Mouse (Mus musculus) MEL (cell line): ENCODE data around the gene Nkiras1. TPM values are rescaled to one million over a fixed set of nuclear protein-coding genes. Genes with fewer than 3 reads are reported as not detected.
A peak's percentile ranks its signal among the peaks of the same experiment; 100 is the strongest.
"Not testable (repeated sequence)": the region's sequence is repeated elsewhere in the genome, so short reads cannot be mapped to it uniquely, and the experiment has no call there.

ENCODE experiments used
- DNase-seq: peaks from one replicate; pipeline ENCODE4 v3.0.0; 2011; ENCODE audit warnings: low read depth, low spot score
- H3K27ac ChIP-seq: 2 replicates; pipeline ENCODE4 v1.5.1; 2012; ENCODE audit warnings: low read depth, mild to moderate bottlenecking, control low read depth, low read length, moderate library complexity; ENCODE audit not compliant: control insufficient read depth
- H3K27me3 ChIP-seq, 2 experiments: fragments of 150-350 bp in 1 of 2; sonication (generic) in 1 of 2; 2 replicates each; pipeline ENCODE4 v1.6.1; 2012; ENCODE audit warnings: low read length in 2 of 2, mild to moderate bottlenecking in 2 of 2, improper control_type of control experiment in 1 of 2, moderate library complexity in 1 of 2; ENCODE audit not compliant: insufficient read depth in 2 of 2, control insufficient read depth in 1 of 2
- H3K36me3 ChIP-seq, 2 experiments: 2 replicates each; pipeline ENCODE4 v1.6.1; 2012 to 2014; ENCODE audit warnings: low read length in 2 of 2, improper control_type of control experiment in 1 of 2, inconsistent platforms in 1 of 2, mild to moderate bottlenecking in 1 of 2; ENCODE audit not compliant: insufficient read depth in 2 of 2, control insufficient read depth in 1 of 2
- H3K4me1 ChIP-seq, 2 experiments: fragments of 150-350 bp in 1 of 2; sonication (generic) in 1 of 2; 2 replicates each; pipeline ENCODE4 v1.6.1; 2012; ENCODE audit warnings: low read length in 2 of 2, improper control_type of control experiment in 1 of 2, mild to moderate bottlenecking in 1 of 2; ENCODE audit not compliant: insufficient read depth in 2 of 2, control insufficient read depth in 1 of 2
- H3K4me3 ChIP-seq, 2 experiments: fragments of 150-350 bp in 1 of 2; sonication (generic) in 1 of 2; 2 replicates each; pipeline ENCODE4 v1.5.1; 2012; ENCODE audit warnings: low read depth in 2 of 2, low read length in 2 of 2, mild to moderate bottlenecking in 2 of 2, moderate library complexity in 2 of 2, control low read depth in 1 of 2, improper control_type of control experiment in 1 of 2; ENCODE audit not compliant: control insufficient read depth in 1 of 2, insufficient read depth in 1 of 2
- H3K79me2 ChIP-seq: 2 replicates; pipeline ENCODE4 v1.6.1; 2012; ENCODE audit warnings: mild to moderate bottlenecking, low read length, moderate library complexity; ENCODE audit not compliant: control insufficient read depth, poor library complexity, insufficient read depth
- H3K9ac ChIP-seq: 2 replicates; pipeline ENCODE4 v1.6.1; 2012; ENCODE audit warnings: low read depth, mild to moderate bottlenecking, control low read depth, low read length, moderate library complexity; ENCODE audit not compliant: control insufficient read depth, poor library complexity, severe bottlenecking
- H3K9me3 ChIP-seq: fragments of 150-350 bp; sonication (generic); replicated peaks from 2 replicates; pipeline ENCODE4 v1.6.1; 2012; ENCODE audit warnings: mild to moderate bottlenecking, low read length, improper control_type of control experiment, moderate library complexity; ENCODE audit not compliant: insufficient read depth
- CTCF ChIP-seq, 3 experiments: IDR thresholded peaks in 2 of 3; conservative IDR thresholded peaks in 1 of 3; 2 replicates each; pipeline ENCODE4 v1.5.1; 2011 to 2012; ENCODE audit warnings: low read length in 3 of 3, low read depth in 2 of 3, mild to moderate bottlenecking in 2 of 3, improper control_type of control experiment in 1 of 3, inconsistent platforms in 1 of 3, mixed read lengths in 1 of 3, moderate library complexity in 1 of 3; ENCODE audit not compliant: control insufficient read depth in 1 of 3, insufficient read depth in 1 of 3, poor library complexity in 1 of 3, severe bottlenecking in 1 of 3
- E2F4 ChIP-seq: IDR thresholded peaks from 2 replicates; pipeline ENCODE4 v1.6.1; 2011; ENCODE audit warnings: low read depth, low read length, improper control_type of control experiment, borderline replicate concordance
- GATA1 ChIP-seq: IDR thresholded peaks from 2 replicates; pipeline ENCODE4 v1.6.1; 2011; ENCODE audit warnings: low read depth, low read length, improper control_type of control experiment
- HCFC1 ChIP-seq: IDR thresholded peaks from 2 replicates; pipeline ENCODE4 v1.6.1; 2012; ENCODE audit warnings: low read depth, mild to moderate bottlenecking, inconsistent platforms, low read length, improper control_type of control experiment, moderate library complexity
- JUND ChIP-seq: IDR thresholded peaks from 2 replicates; pipeline ENCODE4 v1.6.1; 2011; ENCODE audit warnings: low read depth, mild to moderate bottlenecking, improper control_type of control experiment, low read length
- MAFK ChIP-seq: IDR thresholded peaks from 2 replicates; pipeline ENCODE4 v1.6.1; 2011; ENCODE audit warnings: low read depth, mild to moderate bottlenecking, low read length, improper control_type of control experiment, borderline replicate concordance
- MAX ChIP-seq: IDR thresholded peaks from 2 replicates; pipeline ENCODE4 v1.6.1; 2011; ENCODE audit warnings: low read length, improper control_type of control experiment
- MAZ ChIP-seq: IDR thresholded peaks from 2 replicates; pipeline ENCODE4 v1.6.1; 2012; ENCODE audit warnings: low read depth, mild to moderate bottlenecking, inconsistent platforms, low read length, improper control_type of control experiment
- MEF2A ChIP-seq: IDR thresholded peaks from 2 replicates; pipeline ENCODE4 v1.6.1; 2014; ENCODE audit warnings: low read depth, mild to moderate bottlenecking, inconsistent platforms, low read length, improper control_type of control experiment; ENCODE audit not compliant: poor library complexity, insufficient replicate concordance, severe bottlenecking; ENCODE audit errors: extremely low read depth
- MXI1 ChIP-seq: IDR thresholded peaks from 2 replicates; pipeline ENCODE4 v1.6.1; 2011; ENCODE audit warnings: mild to moderate bottlenecking, low read depth, low read length, improper control_type of control experiment
- MYB ChIP-seq: IDR thresholded peaks from 2 replicates; pipeline ENCODE4 v1.6.1; 2011; ENCODE audit warnings: mild to moderate bottlenecking, low read depth, low read length, improper control_type of control experiment
- NRF1 ChIP-seq: IDR thresholded peaks from 2 replicates; pipeline ENCODE4 v1.6.1; 2014; ENCODE audit warnings: low read depth, mild to moderate bottlenecking, inconsistent platforms, low read length, improper control_type of control experiment, moderate library complexity; ENCODE audit not compliant: poor library complexity, insufficient read depth, severe bottlenecking
- RAD21 ChIP-seq: IDR thresholded peaks from 2 replicates; pipeline ENCODE4 v1.6.1; 2011; ENCODE audit warnings: mild to moderate bottlenecking, low read depth, low read length, improper control_type of control experiment
- TAL1 ChIP-seq: IDR thresholded peaks from 2 replicates; pipeline ENCODE4 v1.6.1; 2012; ENCODE audit warnings: mild to moderate bottlenecking, inconsistent platforms, low read length, moderate library complexity, mixed read lengths
- TBP ChIP-seq: IDR thresholded peaks from 2 replicates; pipeline ENCODE4 v1.8.0; 2011; ENCODE audit warnings: low read depth, low read length, improper control_type of control experiment
- TCF12 ChIP-seq: IDR thresholded peaks from 2 replicates; pipeline ENCODE4 v1.6.1; 2014; ENCODE audit warnings: low read depth, mild to moderate bottlenecking, inconsistent platforms, low read length, improper control_type of control experiment, moderate library complexity
- ZKSCAN1 ChIP-seq: IDR thresholded peaks from 2 replicates; pipeline ENCODE4 v1.6.1; 2012; ENCODE audit warnings: low read depth, mild to moderate bottlenecking, inconsistent platforms, low read length, improper control_type of control experiment, moderate library complexity
- ZNF384 ChIP-seq: IDR thresholded peaks from 2 replicates; pipeline ENCODE4 v1.6.1; 2012; ENCODE audit warnings: low read depth, mild to moderate bottlenecking, inconsistent platforms, low read length, improper control_type of control experiment
- polyA plus RNA-seq, 2 experiments: library from polyadenylated mRNA; stranded (reverse) in 1 of 2; unstranded in 1 of 2; fragments of >175 nt in 1 of 2; fragments of >200 nt in 1 of 2; gene quantifications; 2 replicates each; pipeline versions ENCODE4 v1.2.1 to v1.2.4; 2012; ENCODE audit warnings: low replicate concordance in 2 of 2, low read depth in 1 of 2; ENCODE audit not compliant: insufficient read length in 2 of 2, insufficient read depth in 1 of 2, missing spikeins in 1 of 2
- total RNA-seq: library from RNA; depleted of rRNA; stranded (reverse); fragments of 300-350 nt; gene quantifications from 2 replicates; pipeline ENCODE4 v1.2.3, GENCODE M21; 2012

Gene Nkiras1
- total and polyA plus RNA-seq, 3 experiments, result 6.8 to 6.9 TPM; not detected in 1

- no peak for TF ChIP-seq GATA1
- TF ChIP-seq ZKSCAN1, result no peak
Observed at GRCm38 (mm10) chr14:18233981-18234960, 36.7 kb upstream of the Nkiras1 start (continued).

GRCm38 (mm10) chr14:18236496-18237235, 34.3 kb upstream of the Nkiras1 start:
- H3K36me3 ChIP-seq, result peaks cover 0 to 20% of the 10 kb centered on the region in 2 experiments; a peak in 2 of 4 replicates
- not testable (repeated sequence) for H3K27me3 ChIP-seq, H3K9ac ChIP-seq, DNase-seq, H3K4me1 ChIP-seq, H3K79me2 ChIP-seq, H3K9me3 ChIP-seq, H3K4me3 ChIP-seq, H3K27ac ChIP-seq
- TF ChIP-seq ZNF384, result peak; percentile 51

- DNase-seq, result no peak
- no peaks in the 10 kb centered on the region for H3K9me3 ChIP-seq
- peaks cover 3% of the 10 kb centered on the region; the same call in 1 of the 2 replicates for H3K79me2 ChIP-seq
- peak overlapping the region; percentile 93; the same call in 1 of the 2 replicates for H3K9ac ChIP-seq
- peaks cover 0 to 20% of the 10 kb centered on the region in 2 experiments; a peak in 2 of 4 replicates for H3K36me3 ChIP-seq
- no peaks in the 10 kb centered on the region for H3K27me3 ChIP-seq
- H3K4me3 ChIP-seq, result peak overlapping the region; percentile 10 to 79; a peak in 2 of 4 replicates
- peak overlapping the region; percentile 90 for H3K27ac ChIP-seq
- TF ChIP-seq MXI1, result no peak
- TF ChIP-seq CTCF (IDR thresholded peaks at IDR 0.05 in 2 of 3, conservative IDR thresholded peaks at IDR 0.05 in 1 of 3; ENCODE audit: control insufficient read depth in 1 of 3, insufficient read depth in 1 of 3, low read depth in 2 of 3, low read length in 3 of 3, poor library complexity in 1 of 3, severe bottlenecking in 1 of 3), result no peak
- TF ChIP-seq TCF12, result no peak
- no peak for TF ChIP-seq RAD21
- no peak for TF ChIP-seq GATA1
- no peak for TF ChIP-seq MAX
- TF ChIP-seq HCFC1, result no peak
- no peak for TF ChIP-seq MAZ
- no peak for TF ChIP-seq MYB
- TF ChIP-seq MEF2A, result no peak
- no peak for TF ChIP-seq NRF1
- TF ChIP-seq TBP, result no peak
- no peak for TF ChIP-seq TAL1
- no peak for TF ChIP-seq MAFK
- no peak for TF ChIP-seq JUND
- no peak for TF ChIP-seq E2F4
- TF ChIP-seq, all 39 proteins: peak for 0
- H3K4me1 ChIP-seq, result peaks cover 5 to 10% of the 10 kb centered on the region in 2 experiments
Observed at GRCm38 (mm10) chr14:18237381-18237780, 33.6 kb upstream of the Nkiras1 start.
